Mouse (Mus musculus): ENCODE measurements around the gene Cldn9. TPM values are rescaled to one million over a fixed set of nuclear protein-coding genes. Genes with fewer than 3 reads are reported as not detected.

Gene Cldn9
- 0.52 and 0.79 TPM in 2 replicates for polyA plus RNA-seq (2012; rRNA removed)

GRCm38 (mm10) chr17:23683856-23684672 lies at the start of gene Cldn9:
Cldn9 (minus strand) TSS chr17:23684026.
- no peaks in the 10 kb centered on the region for H3K27me3 ChIP-seq (ENCODE audit: control insufficient read depth, insufficient read depth, low read length)
- 54% methylated on average over 15 of the region's 15 CpGs for WGBS
- peaks cover 5% of the 10 kb centered on the region; the same call in 1 of the 2 replicates for H3K4me1 ChIP-seq (ENCODE audit: control insufficient read depth, insufficient read depth, low read length)
- H3K27ac ChIP-seq (ENCODE audit: insufficient read depth, low read length): no peak within 1 kb of the TSS
- H3K4me3 ChIP-seq (replicated peaks; ENCODE audit: insufficient read depth, low read depth, low read length): no peak within 1 kb of the TSS
- no peak for DNase-seq
- TF ChIP-seq POLR2A (IDR thresholded peaks at IDR 0.05; ENCODE audit: borderline replicate concordance, insufficient read depth, low read length) (no peak), CTCF (IDR thresholded peaks at IDR 0.05; ENCODE audit: borderline replicate concordance, insufficient read depth, low read depth, low read length) (no peak)

- Histone ChIP-seq H3K27ac (ENCODE audit: insufficient read depth, low read length) (no peak overlapping the region), H3K4me1 (ENCODE audit: control insufficient read depth, insufficient read depth, low read length) (no peaks in the 10 kb centered on the region), H3K27me3 (ENCODE audit: control insufficient read depth, insufficient read depth, low read length) (no peaks in the 10 kb centered on the region), H3K4me3 (replicated peaks; ENCODE audit: insufficient read depth, low read depth, low read length) (no peak overlapping the region)
- TF ChIP-seq POLR2A (IDR thresholded peaks at IDR 0.05; ENCODE audit: borderline replicate concordance, insufficient read depth, low read length) (no peak), CTCF (IDR thresholded peaks at IDR 0.05; ENCODE audit: borderline replicate concordance, insufficient read depth, low read depth, low read length) (no peak)
- DNase-seq: no peak
- WGBS: 37% methylated on average over 1 of the region's 1 CpGs
Measured at GRCm38 (mm10) chr17:23730441-23730840, 46.6 kb upstream of the Cldn9 start.

GRCm38 (mm10) chr17:23726758-23727142 lies 42.9 kb upstream of the Cldn9 start:
- H3K4me3 ChIP-seq (replicated peaks; ENCODE audit: insufficient read depth, low read depth, low read length): peak overlapping the region; percentile 54
- H3K27ac ChIP-seq (ENCODE audit: insufficient read depth, low read length): 0 out of 2 replicates have a peak overlapping the region, but pooled peaks have one; percentile 28
- H3K27me3 ChIP-seq (ENCODE audit: control insufficient read depth, insufficient read depth, low read length): no peaks in the 10 kb centered on the region
- TF ChIP-seq CTCF (IDR thresholded peaks at IDR 0.05; ENCODE audit: borderline replicate concordance, insufficient read depth, low read depth, low read length) (no peak), POLR2A (IDR thresholded peaks at IDR 0.05; ENCODE audit: borderline replicate concordance, insufficient read depth, low read length) (0 out of 2 replicates have a peak, but pooled peaks have one; percentile 36)
- H3K4me1 ChIP-seq (ENCODE audit: control insufficient read depth, insufficient read depth, low read length): no peaks in the 10 kb centered on the region
- peak; percentile 70 to 78 for DNase-seq
- WGBS: 0% methylated on average over 20 of the region's 20 CpGs

GRCm38 (mm10) chr17:23725999-23726757 lies 42.4 kb upstream of the Cldn9 start, which contains the start of gene Pkmyt1:
Pkmyt1 (plus strand) TSS chr17:23726336.
- under 1% methylated on average over 70 of the region's 73 CpGs for WGBS

GRCm38 (mm10) chr17:23725477-23725876 lies 41.7 kb upstream of the Cldn9 start:
- no peaks in the 10 kb centered on the region for H3K27me3 ChIP-seq (ENCODE audit: control insufficient read depth, insufficient read depth, low read length)
- no peak for DNase-seq
- peak overlapping the region; percentile 38; the same call in 1 of the 2 replicates for H3K27ac ChIP-seq (ENCODE audit: insufficient read depth, low read length)
- peak overlapping the region; percentile 59 for H3K4me3 ChIP-seq (replicated peaks; ENCODE audit: insufficient read depth, low read depth, low read length)
- no peak for TF ChIP-seq CTCF (IDR thresholded peaks at IDR 0.05; ENCODE audit: borderline replicate concordance, insufficient read depth, low read depth, low read length)
- no peak for TF ChIP-seq POLR2A (IDR thresholded peaks at IDR 0.05; ENCODE audit: borderline replicate concordance, insufficient read depth, low read length)
- 66% methylated on average over 4 of the region's 4 CpGs for whole genome bisulfite sequencing
- no peaks in the 10 kb centered on the region for H3K4me1 ChIP-seq (ENCODE audit: control insufficient read depth, insufficient read depth, low read length)

More at GRCm38 (mm10) chr17:23725999-23726757, 42.4 kb upstream of the Cldn9 start, which contains the start of gene Pkmyt1:
- Histone ChIP-seq H3K4me3 (replicated peaks; ENCODE audit: insufficient read depth, low read depth, low read length) (peak within 1 kb of the TSS; percentile 59), H3K4me1 (ENCODE audit: control insufficient read depth, insufficient read depth, low read length) (no peaks in the 10 kb centered on the region), H3K27ac (ENCODE audit: insufficient read depth, low read length) (peak within 1 kb of the TSS; percentile 38), H3K27me3 (ENCODE audit: control insufficient read depth, insufficient read depth, low read length) (no peaks in the 10 kb centered on the region)
- peak; percentile 94 to 95 for DNase-seq
- TF ChIP-seq POLR2A (IDR thresholded peaks at IDR 0.05; ENCODE audit: borderline replicate concordance, insufficient read depth, low read length) (peak; percentile 93), CTCF (IDR thresholded peaks at IDR 0.05; ENCODE audit: borderline replicate concordance, insufficient read depth, low read depth, low read length) (no peak)

- WGBS: 50% methylated on average over 7 of the region's 7 CpGs
- TF ChIP-seq CTCF (IDR thresholded peaks at IDR 0.05; ENCODE audit: borderline replicate concordance, insufficient read depth, low read depth, low read length): no peak
- TF ChIP-seq POLR2A (IDR thresholded peaks at IDR 0.05; ENCODE audit: borderline replicate concordance, insufficient read depth, low read length): no peak
- no peak for DNase-seq
- H3K27ac ChIP-seq (ENCODE audit: insufficient read depth, low read length): no peak within 1 kb of the TSS
- H3K4me3 ChIP-seq (replicated peaks; ENCODE audit: insufficient read depth, low read depth, low read length): no peak within 1 kb of the TSS
- H3K4me1 ChIP-seq (ENCODE audit: control insufficient read depth, insufficient read depth, low read length): no peaks in the 10 kb centered on the region
- H3K27me3 ChIP-seq (ENCODE audit: control insufficient read depth, insufficient read depth, low read length): no peaks in the 10 kb centered on the region
Measured at GRCm38 (mm10) chr17:23722376-23723125, 38.7 kb upstream of the Cldn9 start, which contains the start of gene 1520401A03Rik. 1520401A03Rik (minus strand) TSS chr17:23722783.

GRCm38 (mm10) chr17:23721886-23722285 lies 38.1 kb upstream of the Cldn9 start:
- Histone ChIP-seq H3K27me3 (ENCODE audit: control insufficient read depth, insufficient read depth, low read length) (no peaks in the 10 kb centered on the region), H3K27ac (ENCODE audit: insufficient read depth, low read length) (no peak overlapping the region), H3K4me3 (replicated peaks; ENCODE audit: insufficient read depth, low read depth, low read length) (no peak overlapping the region), H3K4me1 (ENCODE audit: control insufficient read depth, insufficient read depth, low read length) (no peaks in the 10 kb centered on the region)
- 93% methylated on average over 2 of the region's 2 CpGs for WGBS
- TF ChIP-seq CTCF (IDR thresholded peaks at IDR 0.05; ENCODE audit: borderline replicate concordance, insufficient read depth, low read depth, low read length) (no peak), POLR2A (IDR thresholded peaks at IDR 0.05; ENCODE audit: borderline replicate concordance, insufficient read depth, low read length) (no peak)
- no peak for DNase-seq

All from cerebellum, adult 2 months (tissue).